Mouse (Mus musculus) testis, adult 2 months (tissue): ENCODE results near the gene Qsox2. TPM values are rescaled to one million over a fixed set of nuclear protein-coding genes. Genes with fewer than 3 reads are reported as not detected.
A peak's percentile ranks its signal among the peaks of the same experiment; 100 is the strongest.

ENCODE experiments used
- H3K27ac ChIP-seq: fragments of 200-500 bp; 2 replicates; pipeline ENCODE4 v1.5.1; 2012; ENCODE audit warnings: low read depth, low read length; ENCODE audit not compliant: control insufficient read depth, insufficient read depth
- H3K27me3 ChIP-seq: fragments of 200-500 bp; 2 replicates; pipeline ENCODE4 v1.6.1; 2012; ENCODE audit warnings: mild to moderate bottlenecking, low read length, moderate library complexity; ENCODE audit not compliant: control insufficient read depth, insufficient read depth
- H3K36me3 ChIP-seq: fragments of 200-500 bp; 2 replicates; pipeline ENCODE4 v1.6.1; 2012; ENCODE audit warnings: mild to moderate bottlenecking, low read length; ENCODE audit not compliant: control insufficient read depth, insufficient read depth
- H3K4me1 ChIP-seq: fragments of 200-500 bp; 2 replicates; pipeline ENCODE4 v1.6.1; 2012; ENCODE audit warnings: low read length; ENCODE audit not compliant: control insufficient read depth, insufficient read depth
- H3K4me3 ChIP-seq: fragments of 200-500 bp; 2 replicates; pipeline ENCODE4 v1.5.1; 2012; ENCODE audit warnings: low read depth, mild to moderate bottlenecking, low read length, moderate library complexity, mixed read lengths; ENCODE audit not compliant: control insufficient read depth
- CTCF ChIP-seq: fragments of 200-500 bp; IDR thresholded peaks from 2 replicates; pipeline ENCODE4 v1.5.1; 2012; ENCODE audit warnings: low read depth, mild to moderate bottlenecking, inconsistent platforms, low read length, moderate library complexity; ENCODE audit not compliant: control insufficient read depth, insufficient read depth, insufficient replicate concordance
- POLR2A ChIP-seq: fragments of 200-500 bp; IDR thresholded peaks from 2 replicates; pipeline ENCODE4 v1.6.1; 2012; ENCODE audit warnings: low read depth, mild to moderate bottlenecking, inconsistent platforms, low read length, moderate library complexity; ENCODE audit not compliant: control insufficient read depth
- polyA plus RNA-seq: library from polyadenylated mRNA; depleted of rRNA; stranded (reverse); fragments of >200 nt; gene quantifications from 2 replicates; pipeline ENCODE4 v1.2.3, GENCODE M21; 2012

Qsox2 gene
- polyA plus RNA-seq, 1 experiment = 33.0 TPM

- Histone ChIP-seq H3K27me3 (no peaks in the 10 kb centered on the region), H3K4me1 (peaks cover 5% of the 10 kb centered on the region), H3K27ac (no peak overlapping the region), H3K36me3 (no peaks in the 10 kb centered on the region), H3K4me3 (no peak overlapping the region)
- no peak for TF ChIP-seq POLR2A
- no peak for TF ChIP-seq CTCF
Measured at GRCm38 (mm10) chr2:26202849-26203475, 34.4 kb downstream of the Qsox2 start.

- no peak overlapping the region for H3K27ac ChIP-seq
- H3K4me1 ChIP-seq = peaks cover 5% of the 10 kb centered on the region
- no peaks in the 10 kb centered on the region for H3K36me3 ChIP-seq
- H3K27me3 ChIP-seq = no peaks in the 10 kb centered on the region
- no peak for TF ChIP-seq POLR2A
- TF ChIP-seq CTCF = no peak
- H3K4me3 ChIP-seq = no peak overlapping the region
Measured at GRCm38 (mm10) chr2:26201926-26202848, 35.1 kb downstream of the Qsox2 start.

- H3K27me3 ChIP-seq = no peaks in the 10 kb centered on the region
- H3K4me1 ChIP-seq = peaks cover 3% of the 10 kb centered on the region; the same call in 1 of the 2 replicates
- H3K4me3 ChIP-seq = no peak overlapping the region
- no peak overlapping the region for H3K27ac ChIP-seq
- H3K36me3 ChIP-seq = no peaks in the 10 kb centered on the region
- TF ChIP-seq POLR2A (no peak), CTCF (no peak)
Measured at GRCm38 (mm10) chr2:26198488-26198887, 38.8 kb downstream of the Qsox2 start.

DNA sequence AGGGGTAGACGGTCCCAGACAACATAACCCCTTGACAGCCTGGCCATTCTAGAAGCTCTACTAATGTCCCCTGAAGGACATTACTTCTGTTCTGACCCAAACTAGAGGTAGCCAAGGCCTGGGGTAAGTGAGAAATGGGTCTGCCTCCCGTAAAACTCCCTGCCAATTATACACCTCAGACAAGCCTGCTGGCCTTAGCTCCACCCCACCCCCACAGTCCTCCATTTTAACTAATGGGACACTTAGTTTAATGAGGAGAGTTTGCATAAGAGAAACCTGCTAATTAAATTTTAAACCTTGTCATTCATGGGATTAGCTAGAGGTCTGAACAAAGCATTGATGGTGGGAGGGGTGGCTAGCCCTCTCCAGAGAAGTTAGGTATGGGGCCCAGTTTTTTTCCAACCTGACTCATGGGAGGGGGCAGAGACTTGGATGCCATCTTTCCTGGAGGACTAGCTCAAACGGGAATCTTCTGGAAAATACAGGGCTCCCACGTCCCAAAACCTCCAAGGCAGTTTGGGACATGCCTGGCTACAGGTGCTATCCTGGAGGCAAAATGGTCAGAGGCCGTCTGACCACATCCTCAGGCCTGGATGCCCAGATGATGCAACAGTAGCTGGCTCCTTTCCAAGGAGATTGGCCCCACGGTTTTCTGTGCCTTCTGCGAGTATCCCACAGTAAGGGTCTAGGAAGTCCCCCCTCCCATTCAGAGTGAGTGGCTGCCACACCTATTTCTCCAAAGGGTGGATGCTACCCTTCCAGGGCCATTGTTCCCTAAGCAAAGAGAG, 42.6 kb downstream of the Qsox2 start:
- Histone ChIP-seq H3K27ac (no peak overlapping the region), H3K27me3 (no peaks in the 10 kb centered on the region), H3K36me3 (no peaks in the 10 kb centered on the region), H3K4me1 (no peaks in the 10 kb centered on the region), H3K4me3 (no peak overlapping the region)
- TF ChIP-seq CTCF = no peak
- TF ChIP-seq POLR2A = no peak

DNA sequence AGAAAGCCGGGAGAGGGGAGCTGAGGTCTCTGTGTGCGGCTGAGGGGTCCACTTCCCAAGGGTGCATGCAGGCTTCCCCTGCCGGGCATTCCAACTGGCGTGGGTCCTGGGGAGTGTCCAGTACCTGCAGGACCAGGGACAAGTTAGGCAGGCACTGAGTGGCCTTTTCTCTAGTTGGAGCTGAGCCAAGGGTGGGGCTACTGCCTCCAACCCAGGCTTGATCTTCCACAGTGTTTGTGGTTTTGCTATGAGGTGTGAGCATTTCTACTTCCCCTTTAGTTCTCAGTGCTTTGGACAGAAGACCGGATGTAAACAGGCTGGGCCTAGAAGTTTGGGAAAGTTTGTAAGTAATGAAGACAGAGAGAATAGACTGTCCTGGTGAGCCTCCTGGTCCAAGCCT, 48.8 kb downstream of the Qsox2 start:
- TF ChIP-seq CTCF (no peak), POLR2A (no peak)
- Histone ChIP-seq H3K27me3 (no peaks in the 10 kb centered on the region), H3K27ac (no peak overlapping the region), H3K4me1 (no peaks in the 10 kb centered on the region), H3K36me3 (no peaks in the 10 kb centered on the region), H3K4me3 (no peak overlapping the region)

- Histone ChIP-seq H3K36me3 (no peaks in the 10 kb centered on the region), H3K27ac (no peak overlapping the region), H3K27me3 (no peaks in the 10 kb centered on the region), H3K4me1 (no peaks in the 10 kb centered on the region), H3K4me3 (no peak overlapping the region)
- TF ChIP-seq CTCF (no peak), POLR2A (no peak)
Measured at GRCm38 (mm10) chr2:26184352-26184751, 53.0 kb downstream of the Qsox2 start.

DNA sequence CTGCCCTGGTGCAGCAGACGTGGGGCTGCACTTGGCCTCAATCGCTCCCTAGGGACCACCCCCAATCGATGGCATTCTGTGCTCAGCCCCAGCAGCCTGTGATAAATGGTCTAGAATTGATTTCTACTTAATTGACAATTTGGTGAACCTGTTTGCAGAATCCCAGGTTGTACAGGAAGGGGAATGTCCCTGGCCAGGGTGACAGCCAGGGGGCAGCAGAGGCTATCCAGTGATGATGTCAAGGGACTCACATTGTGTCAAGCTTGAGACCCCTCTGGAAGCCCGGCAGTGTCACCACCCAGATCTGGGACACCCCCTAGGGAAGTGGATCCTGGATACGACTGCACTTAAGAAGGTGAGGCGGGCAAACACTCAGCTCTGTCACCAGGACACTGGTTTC, 54.7 kb downstream of the Qsox2 start:
- H3K27ac ChIP-seq = no peak overlapping the region
- H3K4me3 ChIP-seq = no peak overlapping the region
- H3K36me3 ChIP-seq = no peaks in the 10 kb centered on the region
- H3K27me3 ChIP-seq = no peaks in the 10 kb centered on the region
- no peaks in the 10 kb centered on the region for H3K4me1 ChIP-seq
- TF ChIP-seq CTCF (peak; percentile 43; the same call in 1 of the 2 replicates), POLR2A (no peak)
